Mouse (Mus musculus): Measurements from ENCODE around the gene Gm9376.

Gene Gm9376

DNA sequence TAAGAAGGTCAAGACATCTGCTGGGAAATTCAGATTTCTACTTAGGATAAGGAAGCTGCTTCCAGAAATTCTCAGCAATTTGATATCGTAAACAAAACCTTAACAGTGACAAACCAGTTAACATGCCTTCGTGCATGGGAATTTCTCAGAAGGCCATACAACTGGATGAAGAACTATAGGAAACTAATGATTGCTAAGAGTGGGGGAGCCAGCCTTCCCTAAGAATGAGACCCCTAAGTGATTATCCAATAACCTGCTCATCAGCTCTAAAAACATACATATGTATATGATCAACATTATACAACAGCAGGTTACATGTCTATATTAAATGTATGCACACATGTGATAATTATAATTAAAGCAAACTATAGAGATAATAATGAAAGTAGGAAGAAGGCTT is at the start of gene Gm9376:
Gm9376 (plus strand) TSS at position 301 of the 400 bp plus-strand sequence.
- DNase-seq (ENCODE audit: low read depth, low spot score), result no peak

DNA sequence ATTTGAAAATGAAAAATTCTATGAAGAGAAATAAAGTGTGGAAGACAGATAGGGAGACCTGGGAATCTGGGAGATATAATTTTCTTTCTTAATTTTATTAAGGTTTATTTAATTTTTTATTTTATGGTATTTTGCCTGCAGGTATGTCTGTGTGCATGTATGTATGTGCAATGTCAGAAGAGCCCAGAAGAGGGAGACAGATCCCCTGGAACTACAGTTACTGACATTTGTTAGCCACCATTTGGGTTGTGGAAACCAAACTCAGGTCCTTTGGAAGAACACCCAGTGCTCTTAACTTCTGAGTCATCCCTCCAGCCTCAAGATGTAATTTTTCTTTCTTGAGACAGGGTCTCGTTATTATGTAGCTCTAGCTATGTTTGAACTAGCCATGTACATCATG is 45.9 kb upstream of the Gm9376 start:
- no peak for DNase-seq (ENCODE audit: low read depth, low spot score)

DNA sequence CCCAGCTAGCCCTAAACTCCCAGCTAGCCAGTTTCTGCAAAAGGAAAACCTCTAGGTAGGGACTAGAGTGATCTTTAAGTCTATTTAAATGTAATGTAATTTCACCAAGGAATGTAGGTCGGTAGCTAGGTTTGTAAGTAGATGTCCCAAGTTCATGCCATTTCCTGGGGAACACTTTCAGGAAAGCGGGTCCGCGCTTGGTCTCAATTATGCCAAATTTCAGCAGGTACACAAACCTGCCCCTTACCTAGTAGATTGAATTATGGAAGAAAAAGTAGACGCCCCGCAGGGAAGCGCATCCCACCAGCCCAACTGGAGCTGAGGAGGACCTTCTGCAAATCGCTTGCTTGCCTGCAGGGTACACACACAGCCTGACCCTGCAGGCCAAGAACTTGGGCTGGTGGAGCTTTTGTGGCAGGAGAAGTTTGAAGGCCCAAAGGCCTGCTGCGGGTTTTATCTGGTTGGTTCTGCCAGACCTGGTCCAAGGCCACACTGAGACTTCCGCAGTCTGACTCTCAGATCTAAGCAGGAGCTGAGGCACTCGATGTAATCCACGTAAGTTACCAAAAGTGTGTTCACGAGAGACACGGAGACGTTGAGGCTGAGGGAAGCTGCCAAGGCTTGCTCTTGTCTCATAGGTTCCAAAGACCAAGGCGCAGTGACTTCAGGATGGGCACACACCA is 41.6 kb upstream of the Gm9376 start:
- DNase-seq (ENCODE audit: low read depth, low spot score), result no peak

DNA sequence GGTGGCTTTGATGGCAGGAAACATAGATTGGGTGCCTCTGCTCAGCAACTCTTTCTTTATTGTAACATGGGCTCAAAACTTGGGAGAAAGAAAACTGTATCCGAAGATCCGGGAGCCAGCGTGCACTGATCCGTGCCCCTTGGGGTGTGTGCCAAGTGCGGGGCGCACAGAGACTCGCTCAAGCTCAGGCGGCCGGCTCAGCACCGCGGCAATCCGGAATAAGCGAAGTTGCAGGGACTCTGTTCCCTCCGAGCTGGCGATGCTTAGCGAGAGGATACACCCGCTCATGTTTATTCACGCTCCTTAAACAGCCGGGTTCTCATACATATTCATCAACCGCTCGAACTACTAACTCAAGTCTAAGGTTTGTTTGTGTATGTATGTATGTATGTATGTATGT is 40.8 kb upstream of the Gm9376 start:
- DNase-seq (ENCODE audit: low read depth, low spot score), result no peak

DNA sequence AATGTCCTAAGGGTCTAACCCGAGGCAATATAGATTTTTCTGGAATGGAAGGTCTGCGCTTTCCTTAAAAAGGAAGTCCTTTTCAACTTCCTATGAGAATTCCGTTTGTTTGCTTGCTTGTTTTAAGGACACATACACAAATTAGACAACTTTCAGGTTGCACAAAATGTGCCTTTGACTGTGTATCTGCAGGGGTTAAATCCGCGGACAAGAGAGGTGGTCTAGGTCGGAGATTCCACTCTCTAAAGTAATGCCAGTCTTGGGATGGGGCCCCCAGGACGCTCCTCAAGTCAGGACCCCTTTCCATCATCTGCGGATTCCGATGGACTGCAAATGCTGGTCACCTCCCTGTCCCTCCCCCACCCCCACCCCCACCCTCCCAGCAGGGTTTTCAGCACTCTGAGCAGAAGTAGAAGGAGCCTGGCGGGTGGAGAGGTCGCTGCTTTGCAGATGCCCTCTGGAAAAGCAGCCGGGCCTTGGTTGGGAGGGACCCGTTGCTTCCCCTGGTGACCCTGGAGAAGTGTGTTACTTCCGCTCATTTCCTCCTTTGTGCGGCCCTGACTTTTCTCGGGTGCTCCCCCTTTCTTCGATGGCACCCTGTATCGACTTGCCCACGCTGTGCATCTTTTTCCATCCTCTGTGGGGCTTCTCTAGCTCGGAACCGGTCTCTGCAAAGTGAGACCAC is 40.1 kb upstream of the Gm9376 start:
- DNase-seq (ENCODE audit: low read depth, low spot score), result no peak

DNA sequence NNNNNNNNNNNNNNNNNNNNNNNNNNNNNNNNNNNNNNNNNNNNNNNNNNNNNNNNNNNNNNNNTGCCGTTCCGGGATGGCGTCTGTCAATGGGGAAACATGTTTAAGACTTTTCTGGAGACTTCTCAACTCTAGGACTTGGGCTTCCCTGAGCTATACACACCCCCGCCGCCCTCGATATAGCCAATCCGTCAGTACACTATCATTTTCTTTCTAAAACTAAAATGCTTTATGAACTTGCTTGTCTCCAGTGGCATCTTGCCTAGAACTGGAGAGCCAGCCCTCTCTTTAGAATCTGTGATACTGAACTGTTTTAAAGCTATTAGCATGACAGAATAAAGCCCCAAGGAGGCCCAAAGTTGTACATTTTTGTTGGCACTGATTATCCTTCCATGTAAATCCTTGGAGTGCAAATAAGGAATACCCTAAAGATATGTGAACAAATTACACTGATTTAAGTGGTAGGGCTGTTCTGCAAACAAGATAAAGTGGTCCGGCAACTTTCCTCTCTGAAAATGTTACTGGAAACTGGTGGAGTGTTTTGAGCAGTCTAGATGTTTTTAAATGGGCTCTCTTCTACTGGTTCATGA is 34.3 kb upstream of the Gm9376 start:
- no peak for DNase-seq (ENCODE audit: low read depth, low spot score)

DNA sequence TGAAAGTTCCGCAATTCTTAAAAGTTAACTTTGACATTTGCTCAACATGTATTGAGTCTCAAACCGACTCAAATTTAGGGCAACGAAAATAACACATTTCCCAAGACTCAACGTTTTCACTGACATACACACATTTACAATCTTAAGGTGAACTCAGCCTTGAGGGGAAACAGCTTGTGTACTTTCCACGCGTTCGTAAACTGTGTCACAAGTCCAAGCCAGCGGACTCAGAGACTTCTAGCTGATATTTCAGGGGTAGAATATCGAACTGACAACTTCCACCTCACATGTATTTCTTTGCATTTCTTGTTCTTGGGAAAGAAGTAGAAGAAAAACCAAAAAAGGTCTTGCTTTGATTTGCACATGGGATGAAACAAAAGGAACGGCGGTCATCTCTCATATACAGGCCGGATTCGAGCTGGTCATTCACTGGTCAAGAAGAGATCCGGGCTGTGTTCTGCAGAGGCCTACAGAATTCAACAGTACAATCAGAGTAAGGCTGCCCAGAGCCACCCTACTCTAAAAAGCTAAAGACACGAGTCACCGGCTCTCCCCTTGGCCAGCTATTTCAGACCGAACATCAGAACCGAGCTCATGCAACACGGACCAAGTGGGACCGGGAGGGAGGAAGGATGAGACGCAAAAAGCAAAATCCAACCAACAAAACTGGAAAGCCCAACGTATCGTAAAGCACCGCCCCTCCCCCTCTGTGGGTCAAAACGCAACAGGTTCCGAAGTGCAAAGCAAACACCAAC is 32.8 kb upstream of the Gm9376 start:
- peak; percentile 35 for DNase-seq (ENCODE audit: low read depth, low spot score)

DNA sequence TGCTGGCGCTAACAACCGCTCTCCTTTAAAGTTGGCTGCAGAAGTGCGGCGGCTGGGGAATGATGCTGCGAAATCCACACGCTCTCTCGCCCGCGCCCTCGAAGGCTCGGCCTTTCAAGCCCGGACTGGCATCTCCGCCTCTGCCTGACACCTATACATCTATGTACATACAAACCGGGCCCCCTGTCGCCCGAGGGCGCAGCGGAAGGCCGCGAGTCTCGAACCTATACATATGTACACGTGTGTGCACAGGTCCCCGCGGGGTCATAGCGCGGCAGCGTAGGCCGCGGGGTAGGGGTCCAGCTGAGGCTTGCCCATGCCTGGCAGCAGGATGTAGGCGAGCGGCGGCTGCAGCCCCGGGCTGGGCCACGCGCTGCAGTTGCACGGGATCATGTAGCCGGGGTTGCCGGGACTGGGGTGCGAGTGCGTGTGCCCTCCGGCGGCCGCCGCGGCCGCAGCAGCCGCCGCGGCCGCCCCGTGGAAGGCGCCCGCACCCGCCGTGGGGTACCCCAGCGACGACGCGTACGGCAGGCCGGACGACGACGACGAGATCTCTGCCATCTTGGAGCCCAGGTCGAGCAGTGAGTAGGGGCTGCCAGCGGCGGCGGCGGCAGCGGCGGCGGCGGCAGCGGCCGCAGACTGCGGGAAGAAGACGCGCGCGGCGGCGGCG is 32.1 kb upstream of the Gm9376 start:
- peak; percentile 14 for DNase-seq (ENCODE audit: low read depth, low spot score)

DNA sequence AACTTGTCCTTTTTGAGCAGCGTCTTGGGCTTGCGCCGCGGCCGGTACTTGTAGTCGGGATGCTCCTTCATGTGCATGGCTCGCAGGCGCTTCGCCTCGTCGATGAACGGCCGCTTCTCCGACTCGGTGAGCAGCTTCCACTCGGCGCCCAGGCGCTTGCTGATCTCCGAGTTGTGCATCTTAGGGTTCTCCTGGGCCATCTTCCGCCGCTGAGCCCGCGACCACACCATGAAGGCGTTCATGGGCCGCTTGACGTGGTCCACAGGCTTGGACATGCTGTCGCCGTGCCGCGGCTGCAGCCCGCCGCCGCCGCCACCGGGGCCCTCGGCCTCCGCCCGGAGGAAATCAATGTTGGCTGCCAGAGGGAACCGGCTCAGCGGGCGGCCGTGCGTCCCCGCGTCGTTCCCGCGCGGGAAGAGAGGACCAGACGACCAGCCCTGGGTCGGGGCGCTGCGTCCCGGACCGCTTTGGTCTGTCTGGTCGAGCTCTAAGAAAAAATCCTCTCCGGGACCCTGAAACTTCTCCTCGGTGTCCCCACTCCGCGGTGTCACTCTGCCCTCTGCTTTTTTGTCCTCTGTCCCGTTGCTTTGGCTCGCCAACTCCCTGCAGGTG is 31.3 kb upstream of the Gm9376 start:
- peak; percentile 30 for DNase-seq (ENCODE audit: low read depth, low spot score)

DNA sequence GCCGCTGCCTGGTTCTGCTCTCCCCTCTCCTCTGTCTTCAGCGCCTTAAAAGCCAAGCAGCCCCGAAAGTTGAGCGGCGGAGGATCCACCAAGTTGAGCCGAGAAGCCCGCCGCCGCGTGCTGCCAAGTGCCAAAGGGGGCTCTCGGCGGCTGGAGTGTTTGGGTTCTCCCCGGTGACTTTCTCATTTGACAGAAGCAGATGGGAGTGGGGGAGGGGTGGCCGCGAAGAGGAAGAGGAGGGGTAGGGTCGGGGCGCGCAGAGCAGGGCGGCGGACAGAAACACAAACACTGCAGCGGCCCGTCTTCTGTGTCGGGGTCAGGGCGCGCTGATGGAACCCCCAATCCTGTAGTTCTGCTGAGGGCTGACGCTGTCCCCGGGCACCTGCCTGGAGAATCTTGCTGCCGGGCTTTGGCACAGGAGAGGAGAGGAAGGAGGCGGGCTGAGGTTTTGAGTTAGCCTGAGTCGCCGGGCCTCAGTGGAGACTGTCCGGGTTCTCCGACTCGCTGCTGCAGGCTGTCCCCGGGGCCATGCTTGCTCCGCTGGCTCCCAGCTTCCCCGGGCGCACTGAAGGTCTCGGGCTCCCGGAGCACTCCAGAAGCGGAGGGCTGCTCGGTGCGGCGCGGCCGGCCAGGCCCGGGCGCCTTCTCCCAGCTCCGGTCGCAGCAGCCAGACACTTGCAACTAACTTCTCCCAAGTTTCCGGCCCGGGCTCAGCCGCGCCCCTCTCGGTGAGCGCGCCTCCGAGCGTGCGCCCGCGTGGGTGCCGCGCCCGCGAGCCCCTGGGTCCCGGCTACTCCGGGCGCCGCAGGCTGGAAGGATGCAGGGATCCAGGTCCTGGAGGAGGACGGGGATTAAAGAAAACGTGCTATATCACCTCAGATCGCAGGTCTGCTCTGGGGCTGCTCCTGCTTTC is 30.5 kb upstream of the Gm9376 start:
- peak; percentile 23 for DNase-seq (ENCODE audit: low read depth, low spot score)

DNA sequence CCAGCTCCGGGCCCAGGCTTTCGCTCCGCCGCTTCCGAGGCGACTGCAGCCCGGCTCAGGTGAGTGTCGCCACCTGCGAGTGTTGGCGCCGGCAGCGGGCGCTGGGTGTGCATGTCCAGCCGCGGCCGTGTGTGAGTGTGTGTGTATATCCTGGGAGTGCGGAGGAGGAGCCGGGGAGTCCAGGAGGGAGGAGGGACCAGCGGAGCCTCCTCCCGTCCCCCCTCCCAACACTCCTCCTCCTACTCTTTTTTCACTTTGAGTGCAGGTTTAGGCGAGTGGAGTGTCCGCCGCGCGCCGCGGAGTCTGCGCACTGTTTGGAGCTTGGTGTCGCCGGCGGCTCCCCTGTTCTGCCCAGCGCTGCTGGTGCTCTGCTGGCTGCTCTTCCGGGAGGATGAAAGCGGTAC is 29.9 kb upstream of the Gm9376 start, which contains the start of gene Sox21:
Sox21 (minus strand) TSS at position 145 of the 404 bp plus-strand sequence.
- DNase-seq (ENCODE audit: low read depth, low spot score), result peak; percentile 58

DNA sequence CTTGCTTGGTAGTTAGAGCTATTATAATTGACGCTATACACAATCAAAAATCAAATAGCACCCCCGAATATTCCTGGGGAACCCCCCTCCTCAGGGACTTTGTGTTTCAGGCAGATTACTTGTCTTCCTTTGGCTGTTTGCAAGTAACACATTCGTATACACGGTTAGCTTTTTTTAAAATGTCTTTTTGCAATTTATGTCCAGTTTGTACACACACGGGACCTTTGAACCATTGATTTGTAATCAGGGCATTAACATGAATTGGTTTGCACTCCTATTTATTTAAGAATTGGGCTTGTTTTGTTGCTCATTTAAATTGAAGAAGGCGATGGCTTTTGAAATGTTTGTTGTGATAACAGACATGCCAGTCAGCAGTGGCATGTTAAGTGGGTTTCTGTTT is 29.0 kb upstream of the Gm9376 start:
- no peak for DNase-seq (ENCODE audit: low read depth, low spot score)

DNA sequence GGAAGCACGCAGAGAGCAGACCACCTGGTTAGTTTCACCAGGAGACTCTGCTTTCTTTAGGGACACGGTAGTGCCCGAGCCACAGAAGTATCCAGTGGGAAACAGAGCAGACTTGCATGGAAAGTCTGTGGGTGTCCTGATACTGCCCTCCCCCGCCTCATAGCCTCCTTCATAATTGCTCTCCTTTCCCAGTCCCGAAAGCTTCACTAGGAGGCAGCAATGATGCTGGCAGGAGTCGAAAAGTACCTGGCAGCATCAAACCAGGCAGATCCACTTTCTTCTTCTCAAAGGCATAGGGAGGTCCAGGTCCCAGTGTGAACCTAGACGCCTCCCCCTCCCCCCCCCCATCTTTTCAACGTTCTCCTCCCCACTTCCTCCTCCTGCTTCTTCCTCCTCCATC is 27.4 kb upstream of the Gm9376 start:
- DNase-seq (ENCODE audit: low read depth, low spot score), result no peak

DNA sequence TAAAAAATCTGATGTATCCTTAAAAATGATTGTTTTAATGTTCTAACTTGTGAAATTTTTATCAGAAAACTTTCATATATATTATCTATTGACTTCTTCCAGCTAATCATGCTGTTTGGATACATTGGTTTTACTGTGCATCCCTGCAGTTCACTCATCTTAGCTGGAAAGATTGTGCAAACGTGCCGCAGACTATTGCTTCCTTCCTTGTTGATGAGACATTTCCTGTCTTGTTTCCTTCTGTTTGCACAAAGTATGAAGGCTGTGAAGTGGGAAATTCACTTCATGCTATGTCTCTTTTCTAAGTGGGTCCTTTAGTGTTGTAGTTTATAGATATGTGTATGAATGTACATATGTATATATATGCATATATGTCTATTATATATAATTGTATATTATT is 25.3 kb upstream of the Gm9376 start:
- no peak for DNase-seq (ENCODE audit: low read depth, low spot score)

DNA sequence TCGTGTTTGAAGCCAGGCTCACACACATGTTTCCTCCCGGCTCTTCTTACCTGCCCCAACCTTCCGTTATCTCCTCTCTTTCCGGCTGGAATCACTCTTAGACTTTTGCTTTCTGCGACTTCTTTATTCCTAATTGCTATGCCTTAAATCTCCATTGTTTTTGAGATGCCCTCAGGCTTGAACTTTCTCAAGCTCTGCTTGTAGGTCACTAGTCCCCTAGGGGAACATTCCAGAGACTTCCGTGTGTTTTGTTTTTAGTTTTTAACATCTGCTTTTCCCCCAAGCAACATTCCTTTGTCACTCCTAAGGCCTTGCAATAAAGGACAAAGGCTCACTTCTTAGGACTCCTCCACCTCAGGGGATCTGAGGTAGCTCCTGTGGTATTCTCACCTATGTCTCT is 13.4 kb upstream of the Gm9376 start:
- no peak for DNase-seq (ENCODE audit: low read depth, low spot score)

DNA sequence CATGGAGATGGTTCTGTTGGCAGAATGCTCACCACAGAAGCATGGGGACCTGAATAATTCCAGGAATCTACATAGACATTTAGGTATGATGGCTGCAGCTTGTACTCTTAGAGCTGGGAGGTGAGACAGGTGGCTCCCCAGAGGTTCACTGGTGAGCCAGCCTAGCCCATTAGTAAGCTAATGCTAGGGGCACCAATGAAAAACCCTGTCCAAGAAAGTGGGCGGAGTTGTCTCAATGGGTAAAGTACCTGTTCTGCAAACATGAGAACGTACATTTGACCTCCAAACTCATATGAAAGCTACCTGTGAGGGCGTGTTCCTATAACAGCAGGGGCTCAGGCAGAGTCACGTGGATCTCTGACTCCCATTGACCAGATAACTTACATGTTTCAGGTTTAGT is 2.1 kb downstream of the Gm9376 start:
- DNase-seq (ENCODE audit: low read depth, low spot score), result no peak

DNA sequence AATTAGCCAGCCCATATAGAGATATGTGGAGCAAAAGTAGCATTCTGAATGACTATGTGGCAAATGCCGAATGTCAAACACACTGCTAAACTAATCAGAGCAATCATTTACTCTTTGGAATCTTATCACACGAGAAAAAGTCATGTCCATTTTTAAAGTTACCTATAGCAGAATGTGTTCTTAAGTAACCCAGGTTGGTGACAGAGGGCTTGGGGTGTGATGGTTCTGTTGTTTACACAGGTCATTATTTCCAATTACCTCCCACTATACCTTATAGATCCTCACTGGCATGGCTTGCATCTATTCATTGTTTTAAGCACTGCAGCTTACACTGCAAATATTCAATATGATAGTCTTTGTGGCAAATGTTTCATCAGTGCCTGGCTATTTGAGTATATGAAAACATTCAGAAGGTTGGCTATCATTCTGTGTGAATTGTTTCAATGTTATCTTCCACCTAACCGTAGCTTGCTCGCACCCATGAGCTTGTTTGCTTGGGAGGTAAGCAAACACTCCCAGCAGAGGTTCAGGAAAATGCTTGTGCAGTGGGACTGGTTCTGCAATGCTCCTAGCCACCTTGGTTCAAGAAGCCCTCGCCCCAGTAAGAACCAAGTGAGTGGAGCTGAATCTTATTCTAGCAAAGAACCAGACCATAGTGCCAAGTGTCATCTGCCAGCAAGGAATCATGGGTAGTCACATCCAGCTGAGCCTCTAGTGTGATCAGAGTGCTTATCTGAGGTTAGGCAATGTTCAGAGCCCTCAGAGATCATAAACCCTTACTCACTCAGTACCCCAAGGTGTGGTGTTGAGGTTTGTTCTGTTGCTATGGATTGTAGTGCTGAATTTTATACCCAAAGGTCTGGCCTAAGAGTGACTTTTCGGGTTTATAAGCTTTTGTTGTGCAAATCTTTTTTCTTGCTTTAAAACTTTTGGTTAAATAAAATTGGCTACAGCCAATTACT is 6.1 kb downstream of the Gm9376 start:
- no peak for DNase-seq (ENCODE audit: low read depth, low spot score)

DNA sequence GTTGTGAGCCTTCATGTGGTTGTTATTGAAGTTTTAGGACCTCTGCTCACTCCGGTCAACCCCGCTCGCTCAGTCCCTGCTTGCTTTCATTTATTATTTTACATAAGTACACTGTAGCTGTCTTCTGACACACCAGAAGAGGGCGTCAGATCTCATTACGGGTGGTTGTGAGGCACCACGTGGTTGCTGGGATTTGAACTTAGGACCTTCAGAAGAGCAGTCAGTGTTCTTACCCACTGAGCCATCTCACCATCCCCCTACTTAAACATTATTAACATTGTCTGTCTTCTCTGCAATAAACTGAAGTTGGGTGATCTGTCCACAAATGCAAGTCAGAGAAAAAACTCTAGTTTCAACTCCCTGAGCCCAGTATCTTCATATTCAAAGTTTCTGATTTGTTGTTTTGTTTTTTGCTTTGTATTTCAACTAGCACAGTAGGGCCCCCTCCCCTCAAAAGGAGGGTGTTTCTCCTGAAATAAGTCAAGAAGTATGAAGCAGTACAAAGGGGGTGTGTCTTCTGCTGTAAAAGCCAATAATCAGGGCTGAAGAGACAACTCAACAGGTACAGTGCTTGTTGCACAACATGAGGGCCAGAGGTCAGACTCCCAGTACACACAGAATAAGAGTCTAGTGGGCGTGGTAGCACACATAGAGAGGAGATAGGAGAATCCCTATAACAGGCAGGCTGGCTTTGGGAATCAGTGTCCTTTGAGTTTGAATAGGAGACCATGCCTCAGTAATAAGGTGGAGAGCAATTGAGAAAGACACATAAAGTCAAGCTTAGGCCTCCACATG is 11.1 kb downstream of the Gm9376 start:
- no peak for DNase-seq (ENCODE audit: low read depth, low spot score)

All from forelimb bud, embryonic 11.5 days (tissue).